Mouse (Mus musculus) spleen, postnatal 36 days (tissue): ENCODE data around the gene Prkag3.

Experiments
- DNase-seq, 2 experiments: peaks; one replicate each; pipeline ENCODE4 v3.0.0; 2022; ENCODE audit warnings: low spot score in 2 of 2, mixed read lengths in 1 of 2

Prkag3 gene

DNA sequence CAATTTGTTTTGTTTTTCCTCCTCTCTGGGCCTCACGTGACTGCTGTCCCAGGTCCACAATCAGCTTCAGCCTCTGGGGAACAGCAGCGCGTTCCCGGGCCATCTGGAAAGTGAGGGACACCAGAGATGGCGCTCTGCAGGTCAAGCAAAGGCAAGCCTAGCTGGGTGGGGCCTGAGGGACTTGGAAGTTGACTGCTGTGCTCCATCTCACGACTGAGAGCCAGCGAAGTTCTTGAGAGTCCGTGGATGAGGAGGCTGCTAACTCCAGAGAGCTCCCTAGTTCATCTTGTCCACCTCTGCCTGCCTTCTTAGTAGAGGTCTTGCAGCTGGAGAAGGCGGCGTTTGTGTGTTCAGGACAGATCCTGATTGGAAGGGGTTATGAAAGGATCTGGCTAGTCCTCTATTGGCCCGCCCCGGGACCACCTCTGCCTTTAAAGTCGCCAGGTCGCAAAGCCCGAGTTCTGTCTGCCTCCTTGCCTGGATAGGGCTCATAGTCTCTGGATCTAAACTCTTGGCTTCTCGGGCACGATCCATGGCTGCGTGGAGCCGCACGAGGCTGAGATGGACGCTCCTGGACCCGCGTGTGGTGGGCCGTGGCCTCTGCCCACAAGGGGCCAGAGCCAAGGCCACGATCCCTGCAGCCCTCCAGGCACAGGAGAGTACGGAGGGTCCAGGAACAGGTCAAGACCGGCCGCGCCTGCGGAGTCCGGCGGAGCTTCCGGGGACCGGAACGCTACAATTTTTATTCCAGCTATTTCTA is 35.7 kb downstream of the Prkag3 start, which contains the start of gene Cyp27a1:
Gene Cyp27a1 (plus strand): TSS at position 476 of the 760 bp plus-strand sequence.
- DNase-seq: peak; percentile 39 to 42

DNA sequence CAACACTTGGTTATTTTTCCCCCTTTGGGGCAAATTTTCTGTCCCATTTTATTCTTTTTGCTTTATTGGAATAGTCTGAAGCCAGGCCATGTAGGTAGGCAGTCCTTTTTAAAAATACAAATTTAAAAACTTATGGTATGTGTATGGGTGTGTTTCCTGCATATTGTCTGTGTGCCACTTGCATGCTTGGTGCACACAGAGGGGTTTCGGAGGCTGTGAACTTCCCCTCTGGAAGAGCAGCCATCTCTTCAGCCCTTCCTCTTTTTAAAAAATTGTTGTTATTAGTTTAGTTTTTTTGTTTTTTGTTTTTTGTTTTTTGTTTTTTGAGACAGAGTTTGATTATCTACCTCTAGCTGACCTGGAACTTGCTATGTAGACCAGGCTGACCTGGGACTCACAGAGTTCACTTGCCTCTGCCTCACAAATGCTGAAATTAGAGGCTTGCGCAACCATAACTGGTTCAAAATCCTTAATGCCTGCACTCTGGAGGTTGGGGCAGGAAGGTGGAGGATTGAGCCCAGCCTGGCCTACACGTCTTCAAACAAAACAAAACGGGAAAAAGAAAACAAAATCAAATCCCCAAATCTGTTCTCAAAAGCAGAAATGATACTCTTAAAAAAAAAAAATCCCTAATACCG is 36.4 kb downstream of the Prkag3 start:
- peak; percentile 45 for DNase-seq

DNA sequence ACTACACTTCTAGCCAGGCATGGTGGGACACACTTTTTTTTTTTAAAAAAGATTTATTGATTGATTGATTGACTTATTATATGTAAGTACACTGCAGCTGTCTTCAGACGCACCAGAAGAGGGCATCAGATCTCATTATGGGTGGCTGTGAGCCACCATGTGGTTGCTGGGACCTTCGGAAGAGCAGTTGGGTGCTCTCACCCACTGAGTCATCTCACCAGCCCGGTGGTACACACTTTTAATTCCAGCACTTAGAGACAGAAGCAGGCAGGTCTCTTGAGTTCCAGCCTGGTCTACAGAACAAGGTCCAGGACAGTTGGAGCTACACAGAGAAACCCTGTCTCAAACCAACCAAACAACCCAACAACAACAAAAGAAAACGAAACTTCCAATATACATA is 37.0 kb downstream of the Prkag3 start:
- peak in 1 of 2 experiments; percentile 25 for DNase-seq

DNA sequence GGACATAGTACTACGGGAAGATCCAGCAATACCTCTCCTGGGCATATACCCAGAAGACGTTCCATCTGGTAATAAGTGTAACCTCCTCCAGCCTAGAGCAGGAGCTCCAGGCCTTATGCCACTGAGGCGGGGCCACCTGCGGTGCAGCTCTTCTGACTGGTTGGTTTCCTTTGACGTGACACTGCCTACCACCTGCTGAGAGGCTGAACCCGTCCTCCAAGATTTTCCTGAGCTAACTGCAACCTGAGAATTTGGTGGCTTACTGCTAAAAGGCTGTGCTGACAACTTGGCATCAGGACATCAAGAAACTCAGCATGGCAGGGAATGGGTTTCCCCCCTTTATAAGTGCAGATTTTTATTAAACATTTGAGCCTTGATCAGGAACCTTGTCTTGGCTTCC is 39.5 kb downstream of the Prkag3 start:
- DNase-seq: no peak

DNA sequence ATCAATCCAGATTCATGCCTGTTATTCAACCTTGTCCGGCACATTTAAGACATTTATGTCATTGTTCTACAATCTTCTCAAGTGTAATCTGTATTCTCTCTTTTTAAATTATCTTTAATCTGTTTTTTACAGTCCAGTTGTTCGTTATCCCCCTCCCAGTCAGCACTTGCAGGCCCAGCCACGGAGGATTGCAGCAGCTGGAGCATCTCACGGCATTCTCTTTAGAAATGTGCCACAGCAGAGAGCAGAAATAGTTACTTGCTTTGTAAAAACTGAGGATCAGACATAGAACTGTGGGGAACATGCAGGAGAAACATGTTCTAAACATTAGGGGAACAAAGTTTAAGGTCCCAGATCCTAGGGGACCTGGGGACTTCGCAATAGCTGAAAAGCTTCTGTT is 44.0 kb downstream of the Prkag3 start:
- no peak for DNase-seq

DNA sequence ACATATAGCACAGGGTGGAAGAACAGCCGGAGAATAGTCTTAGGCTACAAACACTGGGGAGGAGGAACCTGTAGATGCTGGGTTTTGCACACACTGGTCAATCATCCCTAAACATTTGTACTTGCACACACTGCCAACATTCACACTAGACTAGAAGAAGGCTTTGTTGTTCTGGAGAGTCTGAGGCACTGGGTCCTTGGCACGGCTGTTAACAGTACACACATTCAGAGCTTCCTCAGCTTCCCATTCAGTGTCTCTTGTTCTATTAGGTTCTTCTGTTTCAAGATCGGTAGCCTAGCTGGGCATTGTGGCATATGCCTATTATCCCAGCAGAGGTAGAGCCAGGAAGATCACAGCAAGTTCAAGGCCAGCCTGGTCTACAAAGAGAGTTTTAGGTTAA is 44.9 kb downstream of the Prkag3 start:
- no peak for DNase-seq

DNA sequence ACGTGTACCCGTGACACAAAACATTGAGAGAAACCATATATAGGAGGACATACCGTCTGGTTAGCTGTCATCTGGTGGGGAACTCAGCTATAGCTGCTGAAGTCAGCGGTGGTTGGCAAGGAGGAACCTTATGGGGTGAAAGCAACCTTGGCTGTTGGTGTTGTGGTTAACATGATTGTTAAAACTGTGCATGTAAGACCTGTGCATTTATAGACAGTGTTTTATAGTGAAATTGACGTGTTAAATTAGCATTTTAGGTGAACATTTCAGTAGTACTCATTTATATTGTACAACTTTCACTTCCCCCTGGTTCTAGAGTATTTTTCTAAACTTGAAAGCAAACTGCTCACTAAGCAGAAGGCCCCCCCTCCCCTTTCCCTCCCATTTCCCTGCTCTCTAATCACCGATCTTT is 46.9 kb downstream of the Prkag3 start:
- DNase-seq: peak in 1 of 2 experiments; percentile 20

DNA sequence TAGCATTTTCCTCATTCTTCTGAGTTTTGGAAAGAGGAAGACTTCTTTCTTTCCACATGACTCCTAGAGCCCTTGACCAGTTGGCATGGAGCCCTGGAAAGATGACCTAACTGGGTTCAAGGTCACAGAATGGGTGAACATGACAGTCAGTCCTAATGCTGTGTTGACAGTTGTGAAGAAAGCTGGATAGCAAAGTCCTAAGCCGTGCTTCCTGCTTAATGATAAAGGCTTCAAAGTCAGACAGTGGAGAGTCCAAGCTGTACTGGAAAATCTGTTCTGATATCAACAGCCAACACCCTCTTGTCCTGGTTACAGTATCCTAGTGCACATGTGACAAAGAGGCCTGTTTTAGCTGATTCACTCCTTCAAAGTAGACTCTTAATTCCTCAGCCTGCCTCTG is 50.2 kb downstream of the Prkag3 start:
- no peak for DNase-seq

DNA sequence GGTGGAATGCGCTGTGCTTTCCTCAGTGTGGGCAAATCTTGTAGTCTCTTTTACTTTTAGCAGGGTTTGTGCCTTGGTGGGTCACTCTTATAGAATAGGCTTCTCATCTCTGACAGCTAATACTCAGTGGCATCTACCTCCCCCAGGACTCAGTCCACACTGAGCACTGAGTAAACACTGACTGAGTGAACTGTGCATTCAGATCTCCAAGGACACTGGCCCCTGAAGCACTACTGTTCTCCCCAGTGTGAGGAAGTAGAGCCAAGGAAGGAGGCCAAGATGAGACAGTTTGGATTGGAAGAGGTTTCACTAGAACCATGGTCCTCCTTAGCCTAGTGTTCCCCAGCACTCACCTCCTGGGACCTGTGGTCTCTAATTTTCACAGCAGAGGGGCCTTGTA is 50.7 kb downstream of the Prkag3 start:
- no peak for DNase-seq

DNA sequence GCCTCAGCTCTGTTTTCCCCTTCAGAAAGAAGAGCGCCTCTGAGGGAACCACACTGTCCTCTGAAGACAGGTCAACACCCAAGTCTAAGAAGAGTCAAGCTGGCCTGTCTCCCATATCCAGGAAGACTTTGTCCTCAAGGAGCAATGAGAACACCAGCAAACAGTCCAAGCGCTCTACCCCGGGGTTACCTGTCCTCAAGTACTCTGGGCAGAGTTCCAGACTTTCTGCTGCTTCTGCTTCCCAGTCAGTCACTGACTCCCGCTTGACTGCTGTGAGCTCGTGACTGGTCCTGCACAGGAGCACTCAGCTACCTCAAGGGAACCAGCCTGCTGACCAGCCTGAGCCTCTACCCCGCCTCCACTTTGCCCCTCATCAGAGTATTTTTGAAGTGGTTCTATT is 51.6 kb downstream of the Prkag3 start:
- DNase-seq: no peak

DNA sequence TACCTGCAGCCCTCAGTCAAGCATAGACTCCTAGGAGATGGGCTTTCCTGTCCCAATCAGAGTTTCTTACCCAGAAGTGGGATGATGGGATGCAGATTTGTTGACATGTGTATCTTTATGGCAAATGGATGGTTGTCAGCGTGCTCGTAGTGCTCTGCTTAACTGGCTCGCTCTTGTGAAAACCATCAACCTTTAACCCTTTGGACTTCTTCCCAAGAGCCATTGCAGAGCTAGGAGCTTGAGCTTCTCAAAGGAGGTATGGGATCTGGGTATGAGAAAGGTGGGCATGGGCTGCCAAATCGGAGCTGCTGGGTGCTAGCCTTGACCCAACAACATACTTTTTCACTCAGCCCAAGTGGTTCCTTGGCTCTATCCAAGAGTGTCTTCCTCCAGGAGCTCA is 53.2 kb downstream of the Prkag3 start:
- DNase-seq: no peak

DNA sequence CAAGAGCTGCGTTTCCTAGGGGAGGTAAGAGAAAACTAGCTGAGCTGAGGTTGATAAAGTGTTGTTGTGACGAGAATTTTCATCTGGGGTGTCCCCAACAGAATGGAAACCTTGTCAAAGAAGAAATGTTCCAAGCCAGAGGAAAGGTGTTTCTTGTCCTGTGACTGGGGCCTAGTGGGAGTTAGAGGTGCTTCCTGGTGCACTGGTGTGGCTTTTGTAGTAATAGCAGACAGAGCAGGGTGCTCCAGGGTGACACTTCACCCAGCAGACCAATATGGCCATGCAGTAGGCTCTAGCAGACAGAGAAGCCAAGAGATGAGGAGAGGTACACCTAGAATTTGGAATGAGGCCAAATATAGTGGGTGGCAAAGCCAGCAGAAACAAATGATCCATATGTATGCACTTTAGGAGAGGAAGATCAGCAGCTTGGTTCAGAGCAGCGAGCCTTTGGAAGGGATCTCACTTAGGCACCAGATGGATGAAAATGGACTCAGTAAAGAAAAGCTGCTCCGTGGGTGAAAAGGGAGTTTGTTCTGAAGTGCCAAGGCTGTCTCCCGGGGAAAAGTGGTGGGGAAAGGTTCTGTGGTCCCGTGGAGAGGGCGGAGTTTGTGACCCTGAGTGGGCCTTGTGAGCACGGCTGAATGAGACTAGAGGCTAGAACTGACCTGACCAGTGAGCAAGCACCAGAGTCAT is 55.0 kb downstream of the Prkag3 start:
- no peak for DNase-seq
